Mouse (Mus musculus): ENCODE results near the gene Mknk2. TPM values are rescaled to one million over a fixed set of nuclear protein-coding genes. Genes with fewer than 3 reads are reported as not detected.

The Mknk2 gene
- total RNA-seq, 2 experiments from 2014 or later: 42.8 to 48.8 TPM

DNA sequence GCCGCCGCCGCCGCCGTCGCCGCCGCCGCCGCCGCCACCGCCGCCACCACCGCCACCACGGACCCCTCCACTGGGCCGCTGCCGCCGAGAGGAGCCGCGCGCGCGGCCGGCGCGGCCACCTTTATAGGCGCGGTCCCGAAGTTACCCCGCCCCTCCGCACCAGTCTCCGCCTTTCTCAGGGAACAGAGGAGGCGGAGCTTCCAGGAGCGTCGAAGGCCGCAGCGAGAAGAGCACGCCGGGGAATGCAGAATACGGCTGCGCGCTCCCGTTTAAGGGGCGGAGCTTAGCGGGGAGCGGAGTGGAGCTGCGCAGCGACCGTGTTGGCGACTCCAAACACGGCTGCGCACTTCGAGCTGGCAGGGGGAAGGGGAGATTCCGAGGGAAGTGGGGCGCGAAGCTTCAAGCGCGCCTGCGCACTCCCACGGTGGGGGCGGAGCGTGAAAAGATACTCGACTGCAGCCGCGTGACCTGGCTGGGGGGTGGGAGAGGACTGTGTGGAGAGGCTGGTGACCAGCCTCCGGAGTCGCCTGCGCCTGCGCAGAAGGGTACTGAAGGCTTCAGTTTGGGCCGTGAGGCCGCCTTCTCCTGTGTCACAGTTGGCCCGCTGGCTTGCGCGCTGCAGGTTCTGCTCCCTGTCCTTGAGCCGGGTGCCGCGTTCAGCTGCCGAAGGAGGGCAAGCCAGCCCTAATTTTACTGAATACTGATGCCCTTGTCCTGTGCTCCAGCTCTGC lies 1.5 kb downstream of the Mknk2 start:
- peak overlapping the region; percentile 82 for H3K4me3 ChIP-seq
- intact Hi-C loops (cut with DNase I): loop anchor here (1.0 to 5.0 kb wide), 4 partner anchors 20 to 99 kb away; partner anchors contain the start of genes Btbd2, Csnk1g2, Izumo4 and Klf16
- no peak for TF ChIP-seq CTCF (IDR thresholded peaks at IDR 0.05)
- H3K27ac ChIP-seq: peak overlapping the region; percentile 100
- peak; percentile 98 to 99 for DNase-seq (ENCODE audit: extremely low spot score in 1 of 2, low spot score in 2 of 2)

GRCm38 (mm10) chr10:80675405-80676197 lies 2.3 kb downstream of the Mknk2 start:
- intact Hi-C loops (cut with DNase I): loop anchor here (1.0 to 5.0 kb wide), 4 partner anchors 19 to 98 kb away; partner anchors contain the start of genes Btbd2, Csnk1g2, Izumo4 and Klf16
- peak overlapping the region; percentile 82 for H3K4me3 ChIP-seq
- no peak for DNase-seq (ENCODE audit: extremely low spot score in 1 of 2, low spot score in 2 of 2)
- no peak for TF ChIP-seq CTCF (IDR thresholded peaks at IDR 0.05)
- H3K27ac ChIP-seq: peak overlapping the region; percentile 92

DNA sequence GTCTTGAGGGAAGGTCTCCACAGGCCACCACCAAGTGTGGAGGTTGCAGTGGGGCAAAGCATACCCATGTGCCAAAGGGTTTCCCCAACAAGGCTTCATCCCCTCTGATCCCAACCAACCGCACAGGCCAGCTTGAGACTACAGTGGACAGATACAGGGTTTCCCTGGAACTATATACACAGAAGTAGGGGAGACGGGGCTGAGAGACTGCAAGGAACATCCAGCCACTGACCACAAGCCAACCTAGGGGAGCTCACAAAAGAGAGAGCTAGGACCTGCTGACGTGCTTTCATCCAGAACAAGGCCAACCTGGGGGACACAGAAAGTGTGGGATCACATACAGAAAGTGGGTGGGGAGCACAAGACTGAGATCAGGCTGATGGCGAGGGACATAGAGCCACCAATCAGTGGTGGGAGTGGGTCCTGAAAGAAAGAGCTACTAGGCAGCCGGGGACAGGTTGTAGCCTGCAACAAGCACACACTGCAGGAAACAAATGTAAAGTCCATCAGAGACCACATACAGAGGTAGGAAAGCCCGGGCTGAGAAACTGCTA lies 3.0 kb downstream of the Mknk2 start:
- Histone ChIP-seq H3K4me3 (peak overlapping the region; percentile 82), H3K27ac (peak overlapping the region; percentile 92)
- no peak for TF ChIP-seq CTCF (IDR thresholded peaks at IDR 0.05)
- DNase-seq (ENCODE audit: extremely low spot score in 1 of 2, low spot score in 2 of 2): no peak
- intact Hi-C loops (cut with DNase I): loop anchor here (5.0 kb wide), 1 partner anchor 98 kb away; the partner anchor contains the start of gene Klf16

- peak overlapping the region; percentile 92 for H3K27ac ChIP-seq
- H3K4me3 ChIP-seq: peak overlapping the region; percentile 82
- no peak for DNase-seq (ENCODE audit: extremely low spot score in 1 of 2, low spot score in 2 of 2)
- TF ChIP-seq CTCF (IDR thresholded peaks at IDR 0.05): no peak
- intact Hi-C loops (cut with DNase I): no loop called here
Measured at GRCm38 (mm10) chr10:80674161-80674711, 3.7 kb downstream of the Mknk2 start.

DNA sequence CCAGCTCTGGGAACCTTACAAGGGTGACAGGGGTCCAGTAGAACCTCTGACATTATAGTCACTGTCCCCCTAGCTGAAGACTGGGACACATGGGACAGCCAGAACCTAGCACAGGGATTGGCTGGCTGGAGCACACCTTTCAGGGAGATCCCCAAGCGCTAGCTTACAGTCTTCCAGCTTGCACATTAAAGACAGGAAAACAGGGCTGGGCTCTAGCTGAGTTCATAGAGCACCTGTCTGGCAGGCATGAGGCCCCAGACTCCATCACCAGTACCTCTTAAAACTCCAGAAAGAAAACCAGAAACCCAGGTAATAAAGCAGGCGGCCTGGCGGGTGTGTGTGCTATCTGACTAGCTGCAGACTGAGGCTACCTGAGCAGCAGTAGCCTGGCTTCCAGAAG lies 4.2 kb downstream of the Mknk2 start:
- TF ChIP-seq CTCF (IDR thresholded peaks at IDR 0.05): no peak
- Histone ChIP-seq H3K4me3 (peak overlapping the region; percentile 82), H3K27ac (peak overlapping the region; percentile 92)
- no peak for DNase-seq (ENCODE audit: extremely low spot score in 1 of 2, low spot score in 2 of 2)
- intact Hi-C loops (cut with DNase I): no loop called here

- no peak overlapping the region for H3K4me3 ChIP-seq
- H3K27ac ChIP-seq: no peak overlapping the region
- no peak for TF ChIP-seq CTCF (IDR thresholded peaks at IDR 0.05)
- intact Hi-C loops (cut with DNase I): no loop called here
- no peak for DNase-seq (ENCODE audit: extremely low spot score in 1 of 2, low spot score in 2 of 2)
Measured at GRCm38 (mm10) chr10:80671936-80672690, 5.8 kb downstream of the Mknk2 start.

DNA sequence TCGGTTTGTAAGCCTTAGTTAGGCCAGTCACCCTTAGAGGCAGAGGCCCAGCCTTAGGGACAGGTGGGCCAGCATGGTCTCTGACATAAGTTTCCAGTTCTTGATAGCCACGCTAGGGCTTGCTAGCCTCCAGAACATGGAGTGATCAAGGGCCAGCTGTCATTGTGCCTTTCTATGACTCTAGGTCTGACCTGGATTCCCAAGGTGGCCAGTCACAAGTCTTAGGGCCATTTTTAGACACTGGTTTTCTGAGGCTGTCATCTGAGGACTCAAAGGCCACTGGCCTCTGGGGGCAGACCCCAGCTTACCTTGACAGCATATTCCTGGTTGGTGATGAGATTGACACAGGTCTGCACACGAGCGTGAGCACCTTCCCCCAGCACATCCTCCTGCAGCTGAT lies 6.7 kb downstream of the Mknk2 start:
- Histone ChIP-seq H3K4me3 (no peak overlapping the region), H3K27ac (no peak overlapping the region)
- intact Hi-C loops (cut with DNase I): no loop called here
- DNase-seq (ENCODE audit: extremely low spot score in 1 of 2, low spot score in 2 of 2): no peak
- no peak for TF ChIP-seq CTCF (IDR thresholded peaks at IDR 0.05)

- no peak for DNase-seq (ENCODE audit: extremely low spot score in 1 of 2, low spot score in 2 of 2)
- H3K4me3 ChIP-seq: no peak overlapping the region
- H3K27ac ChIP-seq: no peak overlapping the region
- intact Hi-C loops (cut with DNase I): no loop called here
- TF ChIP-seq CTCF (IDR thresholded peaks at IDR 0.05): no peak
Measured at GRCm38 (mm10) chr10:80670531-80670930, 7.4 kb downstream of the Mknk2 start.

DNA sequence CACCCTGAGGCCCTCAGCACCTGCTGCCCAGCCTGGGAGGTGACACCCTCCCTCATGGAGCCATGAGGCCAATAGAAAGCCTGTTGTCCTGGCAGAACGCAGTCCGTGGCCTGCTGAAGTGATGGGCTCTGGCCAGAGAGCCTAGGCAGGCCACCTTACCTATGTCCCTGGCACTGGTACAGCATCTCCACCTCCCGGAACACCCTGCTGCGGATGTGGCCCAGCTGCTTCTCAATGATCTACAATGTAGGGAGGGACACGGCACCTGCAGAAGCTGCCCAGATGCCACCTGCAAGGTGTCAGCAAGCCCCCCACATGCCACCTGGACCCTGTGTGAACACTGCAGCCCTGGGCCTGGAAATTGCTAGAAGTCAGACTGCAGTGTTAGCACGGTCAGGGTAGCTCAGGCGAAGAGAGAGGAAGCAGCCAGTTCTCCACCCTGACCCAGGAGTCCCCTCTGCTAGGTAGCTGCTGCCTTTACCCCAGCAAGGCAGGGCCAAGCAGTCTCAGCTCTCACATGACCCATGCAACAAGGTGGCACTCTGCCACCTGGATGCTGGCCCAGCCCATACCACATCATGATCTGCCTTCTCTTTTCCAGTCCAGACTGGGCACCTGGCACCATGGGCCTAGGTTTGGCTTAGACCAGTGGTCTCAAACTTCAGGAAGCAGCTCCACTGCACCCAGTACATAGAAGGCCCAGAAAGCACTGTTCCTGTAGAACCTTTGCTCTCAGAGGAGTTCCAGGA lies 8.0 kb downstream of the Mknk2 start:
- no peak for DNase-seq (ENCODE audit: extremely low spot score in 1 of 2, low spot score in 2 of 2)
- TF ChIP-seq CTCF (IDR thresholded peaks at IDR 0.05): no peak
- intact Hi-C loops (cut with DNase I): no loop called here
- Histone ChIP-seq H3K4me3 (no peak overlapping the region), H3K27ac (no peak overlapping the region)

DNA sequence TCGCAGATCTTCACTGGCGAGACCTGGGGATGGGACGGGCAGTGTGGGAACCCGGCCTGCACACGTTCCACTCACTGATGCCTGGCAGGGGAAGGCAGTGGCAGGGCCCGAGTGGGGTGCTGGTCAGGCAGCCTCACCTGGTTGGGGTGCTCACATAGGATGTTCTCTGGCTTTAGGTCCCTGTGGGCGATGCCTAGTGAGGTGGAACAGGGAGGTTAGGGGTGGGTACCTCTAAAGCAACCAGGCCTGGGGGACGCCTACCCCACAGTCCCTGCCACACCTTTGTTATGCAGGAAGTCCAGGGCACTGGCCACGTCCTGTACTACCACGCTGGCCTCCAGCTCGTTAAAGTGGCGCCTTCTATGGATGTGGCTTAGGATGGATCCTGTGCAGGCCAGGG lies 8.9 kb downstream of the Mknk2 start:
- TF ChIP-seq CTCF (IDR thresholded peaks at IDR 0.05): no peak
- intact Hi-C loops (cut with DNase I): no loop called here
- H3K4me3 ChIP-seq: no peak overlapping the region
- no peak overlapping the region for H3K27ac ChIP-seq
- DNase-seq (ENCODE audit: extremely low spot score in 1 of 2, low spot score in 2 of 2): no peak
